Mouse (Mus musculus): ENCODE measurements around the gene Ffar3.

The Ffar3 gene

GRCm38 (mm10) chr7:30856078-30856477 lies at the start of gene Ffar3:
Gene Ffar3, minus strand, starts transcription at chr7:30856178.
- no peak for DNase-seq (ENCODE audit: low read depth, low spot score)

GRCm38 (mm10) chr7:30904042-30904441 lies 48.1 kb upstream of the Ffar3 start:
- DNase-seq (ENCODE audit: low read depth, low spot score) = peak; percentile 25

GRCm38 (mm10) chr7:30895217-30895616 lies 39.2 kb upstream of the Ffar3 start:
- DNase-seq (ENCODE audit: low read depth, low spot score) = no peak

- no peak for DNase-seq (ENCODE audit: low read depth, low spot score)
Measured at GRCm38 (mm10) chr7:30892515-30892914, 36.5 kb upstream of the Ffar3 start.

- no peak for DNase-seq (ENCODE audit: low read depth, low spot score)
Measured at GRCm38 (mm10) chr7:30891746-30892145, 35.8 kb upstream of the Ffar3 start.

GRCm38 (mm10) chr7:30890681-30891080 lies 34.7 kb upstream of the Ffar3 start:
- DNase-seq (ENCODE audit: low read depth, low spot score) = no peak

- DNase-seq (ENCODE audit: low read depth, low spot score) = no peak
Measured at GRCm38 (mm10) chr7:30888786-30889185, 32.8 kb upstream of the Ffar3 start.

GRCm38 (mm10) chr7:30887568-30888188 lies 31.7 kb upstream of the Ffar3 start:
- peak; percentile 71 for DNase-seq (ENCODE audit: low read depth, low spot score)

GRCm38 (mm10) chr7:30886852-30887251 lies 30.9 kb upstream of the Ffar3 start:
- DNase-seq (ENCODE audit: low read depth, low spot score) = no peak

GRCm38 (mm10) chr7:30884047-30884446 lies 28.1 kb upstream of the Ffar3 start:
- DNase-seq (ENCODE audit: low read depth, low spot score) = no peak

GRCm38 (mm10) chr7:30881367-30881766 lies 25.4 kb upstream of the Ffar3 start:
- DNase-seq (ENCODE audit: low read depth, low spot score) = no peak

- DNase-seq (ENCODE audit: low read depth, low spot score) = peak; percentile 46
Measured at GRCm38 (mm10) chr7:30880176-30880575, 24.2 kb upstream of the Ffar3 start, which contains the start of gene Cd22. Gene Cd22, minus strand, starts transcription at chr7:30880342.

- no peak for DNase-seq (ENCODE audit: low read depth, low spot score)
Measured at GRCm38 (mm10) chr7:30878950-30879349, 23.0 kb upstream of the Ffar3 start.

- DNase-seq (ENCODE audit: low read depth, low spot score) = peak; percentile 61
Measured at GRCm38 (mm10) chr7:30873083-30873482, 17.1 kb upstream of the Ffar3 start.

- DNase-seq (ENCODE audit: low read depth, low spot score) = no peak
Measured at GRCm38 (mm10) chr7:30863386-30863785, 7.4 kb upstream of the Ffar3 start.

- no peak for DNase-seq (ENCODE audit: low read depth, low spot score)
Measured at GRCm38 (mm10) chr7:30861464-30861863, 5.5 kb upstream of the Ffar3 start, which contains the start of gene Ffar1. Gene Ffar1, minus strand, starts transcription at chr7:30861564.

GRCm38 (mm10) chr7:30859635-30860402 lies 3.8 kb upstream of the Ffar3 start:
- DNase-seq (ENCODE audit: low read depth, low spot score) = peak; percentile 70

- peak; percentile 74 for DNase-seq (ENCODE audit: low read depth, low spot score)
Measured at GRCm38 (mm10) chr7:30859290-30859634, 3.3 kb upstream of the Ffar3 start.

- no peak for DNase-seq (ENCODE audit: low read depth, low spot score)
Measured at GRCm38 (mm10) chr7:30857746-30858145, 1.8 kb upstream of the Ffar3 start.

GRCm38 (mm10) chr7:30851421-30851820 lies 4.6 kb downstream of the Ffar3 start:
- no peak for DNase-seq (ENCODE audit: low read depth, low spot score)

- DNase-seq (ENCODE audit: low read depth, low spot score) = no peak
Measured at GRCm38 (mm10) chr7:30847934-30848333, 8.0 kb downstream of the Ffar3 start.

GRCm38 (mm10) chr7:30847386-30847785 lies 8.6 kb downstream of the Ffar3 start:
- no peak for DNase-seq (ENCODE audit: low read depth, low spot score)

- no peak for DNase-seq (ENCODE audit: low read depth, low spot score)
Measured at GRCm38 (mm10) chr7:30846505-30847053, 9.4 kb downstream of the Ffar3 start.
